Mouse (Mus musculus) monocyte, adult 5-6 weeks (primary cell): Measurements from ENCODE around the gene Zbtb39. TPM values are rescaled to one million over a fixed set of nuclear protein-coding genes. Genes with fewer than 3 reads are reported as not detected.

Experiments
- ATAC-seq: fragments of 153-309, 156-312 bp; replicated peaks from 2 replicates; pipeline ENCODE4 v1.8.0; 2017; ENCODE audit warnings: mild to moderate bottlenecking; ENCODE audit not compliant: low TSS enrichment, insufficient number of reproducible peaks, severe bottlenecking, poor library complexity, low FRiP score
- total RNA-seq: library from RNA; stranded (forward); fragments of 200-1000, 200-491, 200-594 nt; gene quantifications from 3 replicates; pipeline ENCODE4 v1.2.3, GENCODE M21; 2017

The Zbtb39 gene
- total RNA-seq, 1 experiment from 2014 or later, result 4.8 TPM

DNA sequence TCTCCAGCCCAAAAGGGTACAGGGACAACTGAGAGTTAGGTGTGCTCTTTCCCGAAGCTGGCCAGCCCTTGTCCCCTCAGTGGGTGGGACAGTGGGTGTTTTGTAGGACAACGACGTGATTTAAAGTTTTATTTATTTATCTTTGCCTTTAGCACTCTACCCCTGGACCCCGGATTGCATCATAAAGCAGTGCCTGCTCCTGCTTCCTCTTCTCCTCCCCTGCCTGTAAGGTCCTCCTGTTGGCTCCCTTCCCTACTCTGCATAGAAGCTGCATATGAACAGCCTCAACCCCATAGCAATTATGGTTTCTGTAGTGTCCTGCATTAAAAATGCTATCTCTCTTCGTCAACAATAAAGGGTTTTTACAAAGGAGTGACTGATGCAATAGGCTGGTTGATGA, 7.9 kb upstream of the Zbtb39 start:
- ATAC-seq, result peak; percentile 37; the same call in 1 of the 2 replicates

DNA sequence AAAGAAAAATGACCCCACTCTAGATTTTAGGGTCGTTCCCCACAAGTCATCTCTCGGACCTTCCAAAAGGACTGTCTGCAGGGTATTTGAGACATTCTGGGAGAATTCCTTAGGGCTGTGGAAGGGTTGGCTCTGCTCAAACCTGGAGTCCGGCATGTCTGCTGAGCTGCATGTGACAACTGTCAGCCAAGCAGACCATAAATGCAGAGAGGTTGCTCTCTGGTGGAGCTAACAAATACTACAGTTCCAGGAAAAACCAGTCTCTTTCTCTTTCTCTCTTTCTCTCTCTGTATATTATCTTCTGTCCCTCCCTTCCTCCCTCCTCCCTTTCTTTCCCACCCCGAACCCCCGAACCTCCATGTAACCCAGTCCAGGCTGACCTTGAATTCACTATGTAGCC, 4.9 kb upstream of the Zbtb39 start:
- ATAC-seq, result no peak

DNA sequence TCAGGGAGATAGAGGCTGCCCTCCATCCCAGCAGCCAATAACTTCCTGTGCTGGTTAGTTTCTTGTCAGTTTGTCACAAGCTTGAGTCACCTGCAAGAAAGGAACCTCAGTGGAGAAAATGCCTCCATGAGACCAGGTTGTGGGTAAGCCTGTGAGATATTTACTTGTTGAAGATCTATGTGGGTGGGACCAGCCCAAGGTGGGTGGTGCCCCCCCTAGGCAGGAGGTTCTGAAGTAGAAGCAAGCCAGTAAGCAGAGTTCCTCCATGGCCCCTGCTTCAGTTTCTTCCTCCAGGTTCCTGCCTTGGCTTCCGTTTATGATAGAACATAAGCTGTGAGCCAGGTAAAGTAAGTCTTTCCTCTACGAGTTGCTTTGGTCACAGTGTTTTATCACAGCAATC, 3.1 kb upstream of the Zbtb39 start:
- 0 out of 2 replicates have a peak, but pooled peaks have one; percentile 2 for ATAC-seq

DNA sequence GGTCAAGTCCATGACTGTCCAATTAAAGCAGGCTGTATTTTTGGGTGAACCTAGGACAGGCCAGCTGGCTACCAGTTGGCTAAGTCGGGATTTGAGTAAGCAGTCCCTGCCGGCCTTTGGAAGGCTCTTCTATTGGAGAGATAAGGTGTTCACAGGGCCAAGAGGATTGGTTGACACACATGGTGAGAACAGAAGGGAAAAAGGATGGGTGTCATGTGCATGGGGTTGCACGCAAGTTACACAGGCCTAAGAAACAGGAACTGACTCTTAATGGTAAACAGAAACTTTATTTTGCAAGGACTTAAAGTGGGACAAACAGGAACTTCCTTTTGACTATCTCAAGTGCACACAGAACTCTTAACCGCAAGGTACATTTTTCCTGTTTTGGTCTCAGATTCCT, 2.4 kb upstream of the Zbtb39 start:
- peak; percentile 63 for ATAC-seq

DNA sequence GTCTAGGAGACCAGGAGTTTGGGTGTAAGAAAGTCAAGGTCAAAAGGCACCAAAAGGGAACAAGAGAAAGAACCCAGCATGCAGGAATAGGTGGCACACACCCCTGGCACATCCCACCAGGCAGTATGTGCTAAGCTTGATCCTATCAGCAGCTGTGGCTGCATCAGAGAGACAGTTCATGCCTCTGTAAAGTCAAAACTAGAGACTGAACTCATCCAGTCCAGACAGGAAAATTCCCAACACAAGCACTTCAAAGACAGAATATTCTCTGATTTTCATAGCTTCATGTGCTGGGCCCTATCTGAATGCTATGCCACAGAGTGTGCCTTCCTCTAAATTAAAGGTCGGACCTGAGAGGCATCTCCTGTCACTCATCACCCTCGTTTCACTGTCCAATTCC, 1.8 kb upstream of the Zbtb39 start:
- no peak for ATAC-seq

DNA sequence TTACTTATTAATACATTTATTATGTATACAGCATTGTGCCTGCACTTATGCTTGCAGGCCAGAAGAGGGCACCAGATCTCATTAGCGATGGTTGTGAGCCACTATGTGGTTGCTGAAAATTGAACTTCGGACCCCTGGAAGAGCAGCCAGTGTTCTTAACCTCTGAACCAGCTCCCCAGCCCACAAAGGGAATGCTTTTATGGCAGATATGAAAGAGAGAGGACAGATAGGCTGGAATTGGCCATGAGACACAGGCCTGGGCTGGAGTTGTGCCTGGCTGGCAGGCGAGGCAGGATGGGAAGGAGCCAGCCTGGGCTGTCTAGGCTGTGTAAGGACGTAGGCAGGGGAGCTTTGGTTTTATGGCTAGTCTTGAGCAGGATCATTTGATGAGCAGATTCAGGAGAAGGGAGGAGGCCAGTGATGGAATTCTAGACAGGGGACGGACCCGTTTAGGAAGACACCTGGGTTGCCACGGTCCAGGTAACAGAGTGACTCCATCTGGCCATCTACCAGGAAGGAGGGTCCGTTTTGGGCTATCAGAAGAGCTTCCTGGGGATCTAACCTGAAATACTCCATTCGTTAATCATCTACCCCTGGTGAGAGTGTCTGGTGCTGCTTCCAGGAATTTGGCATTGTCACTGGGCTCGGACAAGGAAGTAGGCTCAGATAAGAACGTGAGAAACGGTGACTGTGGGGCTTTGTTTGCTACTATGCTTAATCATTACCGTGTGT, 1.0 kb upstream of the Zbtb39 start:
- no peak for ATAC-seq

DNA sequence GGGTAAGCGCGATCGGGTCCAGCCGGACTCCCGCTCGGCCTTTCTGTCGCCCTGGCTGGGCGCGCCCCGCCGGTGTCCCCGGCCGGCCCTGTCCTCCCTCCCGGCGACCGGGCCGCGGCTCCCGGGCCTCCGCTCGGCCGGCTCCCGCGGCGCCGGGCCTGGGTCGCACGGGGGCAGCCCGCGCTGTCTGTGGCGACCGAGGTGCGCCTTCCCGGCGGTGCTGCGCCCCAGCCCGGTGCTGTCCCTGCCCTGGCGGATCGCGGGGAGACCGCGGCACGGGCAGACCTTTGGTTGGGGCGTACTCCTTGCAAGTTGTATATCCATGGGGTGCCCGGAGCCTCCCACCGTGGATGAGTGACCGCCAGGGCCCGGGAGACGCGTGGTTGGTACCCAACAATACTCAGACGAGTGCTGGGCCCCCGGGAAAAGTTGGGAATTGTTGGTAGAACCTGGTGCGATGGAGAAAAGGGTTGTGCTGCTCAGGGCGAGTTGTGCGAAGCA, 373 bp downstream of the Zbtb39 start:
- no peak for ATAC-seq

DNA sequence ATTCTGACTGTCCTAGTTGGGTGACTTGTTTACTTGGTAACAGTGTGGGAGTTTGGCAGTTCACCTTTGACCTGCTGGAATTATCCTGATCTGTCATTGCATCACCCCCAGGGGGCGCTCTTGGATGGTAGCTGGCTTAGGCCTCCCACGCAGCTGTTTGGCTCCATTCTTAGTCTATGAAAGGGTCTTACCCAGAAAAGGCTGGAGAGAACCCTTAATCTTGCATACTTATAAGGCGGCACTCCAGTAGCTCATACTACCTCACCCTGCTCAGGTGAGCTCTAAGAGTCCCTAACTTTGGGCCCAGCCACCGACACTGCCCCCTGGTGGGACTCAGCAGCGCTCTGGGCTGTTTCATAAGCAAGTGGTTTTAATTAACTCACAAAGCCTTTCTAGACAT, 5.3 kb downstream of the Zbtb39 start:
- no peak for ATAC-seq

DNA sequence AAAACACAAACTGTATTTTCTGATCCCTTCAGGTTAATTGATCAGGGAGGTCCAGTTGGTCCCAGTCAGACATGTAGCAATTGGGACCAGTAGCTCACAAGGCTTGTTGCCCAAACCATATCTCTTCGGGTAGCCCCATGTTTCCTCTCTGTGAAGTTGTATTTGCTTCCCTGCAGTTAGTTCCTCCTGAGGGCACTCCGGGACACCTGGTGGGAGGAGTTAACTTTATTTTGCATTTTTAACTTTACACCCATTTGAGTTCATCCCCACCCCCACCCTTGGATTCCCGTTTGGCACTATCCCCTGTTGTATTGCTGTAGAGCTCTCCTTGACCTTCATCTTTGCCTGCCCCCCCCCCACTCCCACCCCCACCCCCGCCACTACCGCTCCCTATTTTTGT, 6.5 kb downstream of the Zbtb39 start:
- ATAC-seq, result no peak

DNA sequence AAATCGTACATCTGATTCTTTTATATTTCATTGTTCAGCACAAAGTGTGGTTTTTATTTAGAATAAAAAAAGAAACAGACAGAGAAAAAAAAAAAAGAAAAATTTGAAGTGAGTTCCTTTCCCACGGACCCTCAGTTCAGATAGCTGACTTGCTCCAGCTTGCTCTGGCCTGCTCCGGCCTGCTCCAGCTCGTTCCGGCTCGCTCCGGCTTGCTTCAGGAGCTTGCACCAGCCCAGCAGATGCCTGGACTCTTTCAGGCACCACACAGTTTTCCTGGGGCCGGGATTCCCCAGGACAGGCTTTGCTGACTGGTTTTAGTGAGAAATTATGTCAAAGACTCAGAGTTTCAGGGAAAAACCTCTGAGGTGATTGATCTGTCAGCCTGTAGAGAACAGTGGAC, 7.9 kb downstream of the Zbtb39 start:
- ATAC-seq, result no peak

DNA sequence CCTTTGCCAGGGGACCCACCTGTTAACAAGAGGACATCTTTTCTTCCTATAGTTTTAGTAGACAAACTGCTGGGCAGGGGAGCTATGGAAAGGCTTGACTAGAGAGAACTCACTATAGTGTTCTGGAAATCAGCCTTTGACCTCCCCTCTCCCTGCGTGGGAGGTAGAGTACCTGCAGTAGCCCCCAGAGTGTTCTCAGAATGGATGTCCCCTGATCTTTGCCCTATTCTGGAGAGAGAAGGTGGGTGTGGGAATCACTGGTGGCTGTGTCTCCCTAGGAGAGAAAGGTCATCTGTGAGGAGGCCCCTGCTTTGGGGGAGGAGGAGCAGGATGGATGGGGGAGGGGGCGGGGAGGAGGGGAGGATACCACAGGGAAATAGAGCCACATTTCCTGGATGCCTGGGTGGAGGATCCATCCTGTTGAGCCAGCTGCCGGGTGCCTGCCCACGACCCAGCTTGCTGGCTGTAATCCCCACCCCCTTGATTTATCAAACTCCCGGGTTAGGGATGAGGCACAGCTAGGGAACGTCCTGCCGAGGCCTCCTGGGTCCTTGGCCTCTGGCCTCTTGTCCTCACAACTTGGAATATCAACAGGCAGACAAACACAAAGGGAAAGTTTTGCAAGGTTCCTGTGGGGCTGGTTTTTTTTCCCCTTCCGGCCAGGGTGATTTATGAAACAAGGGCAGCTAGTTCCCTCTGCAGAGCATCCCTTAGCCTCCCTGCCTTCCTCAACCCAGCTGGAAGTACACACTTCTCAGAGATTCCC, 9.7 kb downstream of the Zbtb39 start:
- no peak for ATAC-seq

DNA sequence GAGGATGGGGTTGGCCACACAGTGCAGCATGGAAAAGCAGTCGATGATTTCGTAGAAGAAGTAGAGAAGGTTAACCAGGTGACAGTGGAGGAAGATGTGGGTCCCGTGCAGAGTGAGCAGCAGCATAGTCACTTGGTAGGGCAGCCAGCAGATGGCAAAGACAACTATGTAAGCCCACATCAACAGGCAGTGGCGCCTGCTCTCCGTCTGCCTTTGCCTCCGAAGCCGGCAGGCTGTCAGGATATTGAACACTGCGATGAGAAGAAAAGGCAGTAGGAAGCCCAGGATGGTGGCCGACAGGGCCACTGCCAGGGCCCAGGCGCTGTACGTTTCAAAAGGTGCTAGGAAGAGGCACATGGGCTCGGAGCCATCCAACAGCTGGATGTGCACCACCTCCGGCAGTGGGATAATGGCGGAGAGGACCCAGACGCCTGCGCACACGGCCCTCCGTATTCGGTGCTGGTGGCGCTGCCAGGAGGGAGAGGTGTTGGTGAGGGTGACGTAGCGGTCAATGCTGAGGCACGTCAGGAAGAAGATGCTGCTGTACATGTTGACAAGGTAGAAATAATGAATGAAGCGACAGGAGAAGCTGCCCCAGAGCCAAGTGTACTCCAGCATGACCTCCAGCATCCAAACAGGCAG, 10.9 kb downstream of the Zbtb39 start:
- ATAC-seq, result no peak

DNA sequence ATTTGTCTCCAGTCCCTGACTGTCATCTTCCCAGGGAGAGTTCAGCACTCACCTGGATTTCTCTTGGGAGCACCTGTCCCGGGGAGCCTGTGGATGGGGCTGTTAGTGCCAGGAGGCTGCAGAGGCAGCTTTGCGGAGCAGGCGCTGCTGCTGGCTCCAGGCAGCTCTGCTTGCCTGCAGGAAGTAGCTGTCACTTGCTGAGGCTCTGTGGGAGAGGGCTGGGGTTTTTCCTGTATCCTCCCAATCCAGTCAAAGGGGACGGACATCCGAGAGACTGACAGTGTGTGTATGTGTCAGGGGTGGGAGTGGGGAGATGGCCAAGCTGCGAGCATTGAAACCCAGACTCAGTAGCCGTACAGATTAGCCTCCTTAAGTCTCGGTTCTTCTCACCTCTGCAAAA, 12.2 kb downstream of the Zbtb39 start, which contains the start of gene Gpr182:
Gene Gpr182 (minus strand): TSS at position 185 of the 400 bp plus-strand sequence.
- no peak for ATAC-seq

DNA sequence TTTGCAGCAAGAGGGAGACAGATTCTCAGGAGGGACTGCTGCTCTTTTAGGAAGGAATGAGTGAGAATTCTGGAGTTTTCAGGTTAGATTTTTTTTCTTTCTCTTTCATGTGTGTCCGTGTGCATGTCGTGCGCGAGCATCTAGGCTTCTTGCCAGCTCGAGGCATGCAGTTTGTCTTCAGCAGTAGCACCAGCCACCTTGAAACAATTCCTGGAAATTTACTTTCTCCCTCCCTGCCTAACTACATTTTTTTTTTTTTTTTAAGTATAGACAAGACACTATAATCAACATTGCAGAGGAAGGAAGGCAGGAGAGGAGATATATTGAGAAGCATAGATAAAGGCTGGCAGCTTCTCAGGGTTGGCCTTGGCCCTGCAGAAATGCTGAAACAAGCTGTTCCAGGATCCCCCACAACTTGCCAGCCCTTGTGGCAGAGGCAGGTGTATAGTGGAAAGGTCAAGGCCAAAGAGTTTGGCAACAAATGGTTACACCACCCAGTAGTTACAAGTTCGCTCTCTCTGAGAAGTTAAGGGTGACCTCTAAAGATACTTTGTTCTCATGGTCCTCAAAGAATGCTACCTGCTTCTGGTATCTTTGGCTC, 15.3 kb downstream of the Zbtb39 start:
- no peak for ATAC-seq

DNA sequence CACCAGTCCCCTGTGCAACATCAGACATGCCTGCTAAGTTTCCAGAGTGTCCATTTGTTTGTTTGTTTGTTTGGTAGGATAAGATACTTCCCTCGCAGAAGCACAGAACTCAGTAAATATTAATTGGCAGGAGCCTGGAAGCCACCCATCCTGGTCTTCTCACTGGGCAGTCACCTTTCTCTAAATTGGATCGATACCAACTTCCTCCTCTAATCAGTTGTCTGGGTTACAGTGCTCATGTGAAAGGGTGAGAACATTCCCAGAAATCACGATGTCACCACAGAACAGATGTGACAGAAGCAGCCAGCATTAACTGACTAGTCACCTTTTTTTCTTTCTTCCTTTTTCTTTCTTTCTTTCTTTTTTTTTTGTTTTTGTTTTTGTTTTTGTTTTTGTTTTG, 15.9 kb downstream of the Zbtb39 start:
- ATAC-seq, result no peak

DNA sequence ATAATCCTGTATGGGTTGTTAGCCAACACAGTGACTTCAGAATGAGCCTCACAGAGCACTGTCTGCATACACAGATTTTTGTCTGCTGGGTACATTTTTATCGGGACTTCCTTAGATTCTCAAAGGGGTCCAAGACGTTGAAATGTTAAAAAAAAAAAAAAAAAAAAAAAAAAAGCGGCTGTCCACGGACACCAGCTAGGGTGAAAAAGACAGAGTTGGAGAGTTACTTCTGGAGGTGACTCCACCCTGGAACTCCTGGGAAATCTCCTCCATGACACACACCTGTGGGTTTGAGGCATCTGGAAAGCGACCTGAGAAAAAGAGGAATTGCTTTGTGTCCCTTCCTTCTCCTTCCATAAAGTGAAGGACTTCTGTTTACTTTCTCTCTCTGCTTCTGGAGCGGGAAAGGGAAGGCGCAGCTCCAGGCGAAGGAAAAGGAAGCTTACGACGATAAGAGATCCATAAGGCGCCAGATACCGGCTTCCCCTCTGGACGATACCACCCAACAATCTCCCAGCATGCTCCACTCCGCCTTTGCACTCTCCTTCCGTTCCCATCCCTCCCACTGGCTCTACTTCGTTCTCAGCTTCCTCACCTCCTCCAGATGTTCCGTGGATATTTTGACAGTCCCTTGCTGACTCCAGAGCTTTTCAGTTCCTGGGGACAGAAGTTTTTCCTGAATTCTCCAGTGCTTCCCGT, 16.6 kb downstream of the Zbtb39 start:
- no peak for ATAC-seq

DNA sequence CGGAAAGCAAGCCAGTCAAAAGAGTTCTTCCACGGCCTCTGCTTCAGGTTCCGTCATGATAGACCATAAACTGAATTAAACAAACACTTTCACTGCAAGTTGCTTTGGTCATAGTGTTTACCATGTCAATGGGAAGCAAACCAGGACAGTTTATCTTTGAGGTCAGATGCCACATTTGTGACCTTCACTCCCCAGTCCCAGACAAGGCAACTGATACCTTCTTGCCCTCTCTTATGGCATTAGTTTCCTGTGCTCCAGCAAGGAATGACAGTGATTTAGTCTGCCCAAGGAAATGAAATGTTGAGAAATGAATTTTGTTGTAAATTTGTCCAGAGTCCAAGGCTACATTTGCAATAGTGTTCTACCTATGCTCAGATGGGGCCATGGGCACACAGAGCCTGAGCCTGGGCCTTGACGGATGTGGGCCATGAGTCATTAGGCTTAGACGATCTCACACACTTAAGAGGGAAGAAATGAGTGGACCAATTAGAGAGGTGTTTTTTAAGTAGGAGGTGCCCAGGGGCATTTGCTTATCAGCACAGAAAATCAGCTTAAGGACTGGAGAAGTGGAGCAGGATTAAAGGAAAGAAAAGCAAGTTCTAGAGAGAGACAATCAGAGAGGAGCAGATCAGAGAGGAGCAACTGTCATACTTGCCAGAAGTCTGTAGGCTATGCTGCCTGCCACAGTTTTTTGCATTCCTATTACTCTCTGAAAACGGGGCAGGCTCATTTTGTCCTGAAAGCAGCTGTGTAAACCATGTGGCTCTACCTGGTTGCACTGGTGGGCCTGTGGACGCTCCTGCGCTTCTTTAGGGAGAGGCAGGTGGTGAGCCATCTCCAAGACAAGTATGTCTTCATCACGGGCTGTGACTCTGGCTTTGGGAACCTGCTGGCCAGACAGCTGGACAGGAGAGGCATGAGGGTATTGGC, 20.1 kb downstream of the Zbtb39 start, which contains the start of the genes Rdh1 and Rdh16f1:
Gene Rdh1 (plus strand): TSS at position 541 of the 930 bp plus-strand sequence.
Gene Rdh16f1 (plus strand): TSS at position 607 of the 930 bp plus-strand sequence.
- no peak for ATAC-seq
